Mouse (Mus musculus): Measurements from ENCODE around the gene Plk1.

DNA sequence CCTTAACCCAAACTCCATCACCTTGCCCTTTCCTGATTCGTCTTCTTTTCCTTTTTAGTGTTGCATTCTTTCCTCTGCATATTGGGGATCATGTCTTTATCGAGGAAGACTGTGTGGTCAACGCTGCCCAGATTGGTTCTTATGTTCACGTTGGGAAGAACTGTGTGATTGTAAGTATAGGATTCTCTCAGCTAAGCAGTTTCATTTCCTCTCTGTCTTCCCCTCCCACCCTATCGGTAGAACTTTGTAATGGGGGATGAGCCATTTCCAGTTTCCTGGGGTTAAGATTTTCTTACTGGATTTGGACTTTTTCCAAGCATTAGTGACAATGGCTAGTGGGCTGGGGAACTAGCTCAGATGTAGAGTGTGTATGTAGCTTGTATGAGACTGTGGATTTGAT is 21.0 kb upstream of the Plk1 start:
- no peak for TF ChIP-seq CTCF (IDR thresholded peaks at IDR 0.05)
- no peak for TF ChIP-seq POLR2A (IDR thresholded peaks at IDR 0.05; ENCODE audit: insufficient read depth, low read depth, low read length)
- no peak for TF ChIP-seq EP300 (IDR thresholded peaks at IDR 0.05; ENCODE audit: insufficient read depth, low read depth, low read length)

Measured in heart, adult 2 months (tissue).